Mouse (Mus musculus): ENCODE measurements at regions not wholly inside any gene's neighbourhood (a gene's known extent, or its start where the extent isn't known, plus 50 kb on each side); places are given as distances from the start of the nearest gene placed in this dataset.

- Histone ChIP-seq H3K27ac (ENCODE audit: insufficient read depth, low read depth) (no peak overlapping the region), H3K9ac (ENCODE audit: insufficient read depth, low read depth) (no peak overlapping the region), H3K4me3 (replicated peaks in 1 of 3; ENCODE audit: low read depth in 2 of 3, low read length in 2 of 3, poor library complexity in 1 of 3) (no peak overlapping the region), H3K27me3 (replicated peaks) (no peaks in the 10 kb centered on the region), H3K36me3 (replicated peaks in 1 of 2; ENCODE audit: control insufficient read depth in 1 of 2, insufficient read depth in 1 of 2, low read length in 1 of 2) (no peaks in the 10 kb centered on the region), H3K4me1 (ENCODE audit: control insufficient read depth in 1 of 2, insufficient read depth in 2 of 2) (no peaks in the 10 kb centered on the region), H3K4me2 (ENCODE audit: insufficient read depth, low read depth, poor library complexity, severe bottlenecking) (no peak overlapping the region), H3K9me3 (replicated peaks; ENCODE audit: low read length) (no peaks in the 10 kb centered on the region), H3K79me2 (replicated peaks; ENCODE audit: control insufficient read depth, extremely low read depth, insufficient read depth, poor library complexity, severe bottlenecking) (no peaks in the 10 kb centered on the region)
- in situ Hi-C loops (cut with MboI; ENCODE audit: low pct_ligation_motif_present, low pct_unique_long_range_greater_than_20kb, low sequenced_read_pairs) (no loop called here), dilution Hi-C loops (cut with MboI; ENCODE audit: extremely low pct_ligation_motif_present, extremely low pct_unique_long_range_greater_than_20kb, low sequenced_read_pairs) (no loop called here)
- TF ChIP-seq MAFK (IDR thresholded peaks at IDR 0.05; ENCODE audit: insufficient replicate concordance, low read length) (no peak), GABPA (IDR thresholded peaks at IDR 0.05; ENCODE audit: insufficient replicate concordance, low read depth, low read length) (no peak), POLR2AphosphoS2 (IDR thresholded peaks at IDR 0.05; ENCODE audit: low read depth, low read length) (no peak), MEF2A (IDR thresholded peaks at IDR 0.05; ENCODE audit: borderline replicate concordance, low read depth, low read length) (no peak), SIN3A (IDR thresholded peaks at IDR 0.05; ENCODE audit: low read length) (no peak), HCFC1 (IDR thresholded peaks at IDR 0.05; ENCODE audit: low read depth, low read length) (no peak)
- DNase-seq (ENCODE audit: extremely low read depth), result no peak
Measured at GRCm38 (mm10) chr9:33039221-33039790, 403.3 kb downstream of the Ets1 start.

GRCm38 (mm10) chr9:33050789-33051188 lies 414.8 kb downstream of the Ets1 start:
- dilution Hi-C loops (cut with MboI; ENCODE audit: extremely low pct_ligation_motif_present, extremely low pct_unique_long_range_greater_than_20kb, low sequenced_read_pairs), result no loop called here
- TF ChIP-seq ZMIZ1 (IDR thresholded peaks at IDR 0.05; ENCODE audit: low read depth, low read length) (no peak), NRF1 (IDR thresholded peaks at IDR 0.05; ENCODE audit: low read depth, low read length) (no peak), MXI1 (IDR thresholded peaks at IDR 0.05; ENCODE audit: low read depth, low read length) (no peak), CHD2 (IDR thresholded peaks at IDR 0.05; ENCODE audit: low read length) (no peak), POLR2AphosphoS2 (IDR thresholded peaks at IDR 0.05; ENCODE audit: low read depth, low read length) (no peak), BHLHE40 (IDR thresholded peaks at IDR 0.05; ENCODE audit: low read depth, low read length) (no peak), ZNF384 (IDR thresholded peaks at IDR 0.05; ENCODE audit: low read depth, low read length) (no peak), ZC3H11A (IDR thresholded peaks at IDR 0.05; ENCODE audit: low read depth, low read length) (no peak), TBP (conservative IDR thresholded peaks at IDR 0.05; ENCODE audit: low read depth, low read length) (no peak), HCFC1 (IDR thresholded peaks at IDR 0.05; ENCODE audit: low read depth, low read length) (no peak)
- Histone ChIP-seq H3K27ac (ENCODE audit: insufficient read depth, low read depth) (no peak overlapping the region), H3K9me3 (replicated peaks; ENCODE audit: low read length) (no peaks in the 10 kb centered on the region), H3K4me2 (ENCODE audit: insufficient read depth, low read depth, poor library complexity, severe bottlenecking) (no peak overlapping the region), H3K9ac (ENCODE audit: insufficient read depth, low read depth) (no peak overlapping the region), H3K79me2 (replicated peaks; ENCODE audit: control insufficient read depth, extremely low read depth, insufficient read depth, poor library complexity, severe bottlenecking) (no peaks in the 10 kb centered on the region), H3K36me3 (replicated peaks in 1 of 2; ENCODE audit: control insufficient read depth in 1 of 2, insufficient read depth in 1 of 2, low read length in 1 of 2) (no peaks in the 10 kb centered on the region), H3K4me1 (ENCODE audit: control insufficient read depth in 1 of 2, insufficient read depth in 2 of 2) (no peaks in the 10 kb centered on the region), H3K4me3 (replicated peaks in 1 of 3; ENCODE audit: low read depth in 2 of 3, low read length in 2 of 3, poor library complexity in 1 of 3) (no peak overlapping the region), H3K27me3 (replicated peaks) (no peaks in the 10 kb centered on the region)
- no peak for DNase-seq (ENCODE audit: extremely low read depth)
- in situ Hi-C loops (cut with MboI; ENCODE audit: low pct_ligation_motif_present, low pct_unique_long_range_greater_than_20kb, low sequenced_read_pairs), result no loop called here
